ENCODE assay signal across 9 mouse cellular contexts in genomic region chr11:98699911-98700310, GRCm38 (mm10). TPM values are rescaled to one million over a fixed set of nuclear protein-coding genes. Genes with fewer than 3 reads are reported as not detected.
DNase-seq lines count a peak whose midpoint lies in the region.
"Had no signal": no experiment of that assay in that cellular context is flagged by ENCODE, and none has a peak within 500 bp of the region (broad histone marks: within the 10 kb centered on the region; RNA-seq: fewer than 3 reads in every experiment).

No protein-coding gene starts in this region.

- no peak overlapping the region for H3K4me3 ChIP-seq in embryonic facial prominence, embryonic 10.5 days

- DNase-seq in ES-CJ7 (ENCODE audit: low read depth, low spot score): peak; percentile 59
- DNase-seq in adrenal gland, postnatal 14 days: peak; percentile 86
- peak; percentile 74 for DNase-seq in embryonic facial prominence, embryonic 10.5 days (ENCODE audit: low spot score)
- peak; percentile 54 for DNase-seq in heart, postnatal 25 days (ENCODE audit: low spot score)
- DNase-seq in layer of hippocampus, adult 9-10 months (ENCODE audit: low spot score): peak; percentile 72
- peak; percentile 88 for DNase-seq in lung, postnatal 14 days
- DNase-seq in right cerebral cortex, postnatal 10 days (ENCODE audit: low spot score in 2 of 2): peak; percentile 78 to 84
- DNase-seq in urinary bladder, postnatal 4 days (ENCODE audit: low spot score in 2 of 2): peak; percentile 66 to 79

- 42% methylated on average over 4 of the region's 4 CpGs for WGBS in embryonic facial prominence, embryonic 10.5 days

- H3K9me3 ChIP-seq in embryonic facial prominence, embryonic 10.5 days: no peaks in the 10 kb centered on the region

- peaks cover 19% of the 10 kb centered on the region for H3K4me1 ChIP-seq in embryonic facial prominence, embryonic 10.5 days

- intact Hi-C loops in heart, postnatal 25 days (cut with DNase I): loop anchor here (2.0 to 5.0 kb wide), 2 partner anchors 129 to 207 kb away; partner anchors contain the start of gene Cdc6

- peaks cover 14% of the 10 kb centered on the region for H3K27me3 ChIP-seq in embryonic facial prominence, embryonic 10.5 days (replicated peaks; ENCODE audit: low read depth, poor library complexity, severe bottlenecking)

- no peak overlapping the region for H3K27ac ChIP-seq in embryonic facial prominence, embryonic 10.5 days (replicated peaks)

- H3K36me3 ChIP-seq in embryonic facial prominence, embryonic 10.5 days (replicated peaks): peaks cover 37% of the 10 kb centered on the region

RNA-seq across cellular contexts. Expression of gene Csf3, which starts 1.2 kb away (rescaled TPM):
- not detected in 2 replicates for total RNA-seq in adrenal gland, postnatal 14 days (2021)
- not detected in 2 replicates for polyA plus RNA-seq in embryonic facial prominence, embryonic 10.5 days (2016; fragmentation: Nextera tagmentation; extraction: Ambion mirVana)
- not detected for total RNA-seq in heart, postnatal 25 days (2021)
- polyA plus RNA-seq: large intestine, adult 2 months had no signal

RNA-seq across cellular contexts. Expression of gene Psmd3, which starts 17.6 kb away (rescaled TPM):
- total RNA-seq in adrenal gland, postnatal 14 days (2021): 114 TPM in 2 replicates
- polyA plus RNA-seq in embryonic facial prominence, embryonic 10.5 days (2016; fragmentation: Nextera tagmentation; extraction: Ambion mirVana): 249 and 262 TPM in 2 replicates
- 100 to 1,000 TPM in 1 of 2 experiments, 10 to 100 TPM in 1; 98.7 to 104 TPM for total RNA-seq in heart, postnatal 25 days (2021)

RNA-seq across cellular contexts. Expression of gene Med24, which starts 29.3 kb away (rescaled TPM):
- 47.4 and 55.5 TPM in 2 replicates for total RNA-seq in adrenal gland, postnatal 14 days (2021)
- polyA plus RNA-seq in embryonic facial prominence, embryonic 10.5 days (2016; fragmentation: Nextera tagmentation; extraction: Ambion mirVana): 73.9 and 78.1 TPM in 2 replicates
- total RNA-seq in heart, postnatal 25 days (2021): 10 to 100 TPM; 45.2 to 48.8 TPM

RNA-seq across cellular contexts. Expression of gene Gsdma, which starts 35.8 kb away (rescaled TPM):
- 0.11 TPM in 1 of 2 replicates, not detected in the other for total RNA-seq in adrenal gland, postnatal 14 days (2021)
- not detected in 2 replicates for polyA plus RNA-seq in embryonic facial prominence, embryonic 10.5 days (2016; fragmentation: Nextera tagmentation; extraction: Ambion mirVana)
- not detected for total RNA-seq in heart, postnatal 25 days (2021)

RNA-seq across cellular contexts. Expression of gene Thra, which starts 40.5 kb away (rescaled TPM):
- total RNA-seq in adrenal gland, postnatal 14 days (2021): 106 and 124 TPM in 2 replicates
- polyA plus RNA-seq in embryonic facial prominence, embryonic 10.5 days (2016; fragmentation: Nextera tagmentation; extraction: Ambion mirVana): 8.8 and 9.1 TPM in 2 replicates
- total RNA-seq in heart, postnatal 25 days (2021): 100 to 1,000 TPM; 102 to 117 TPM
